12 mouse cellular contexts compared by ENCODE assay signal in genomic region chr2:74727640-74728302, GRCm38 (mm10). TPM values are rescaled to one million over a fixed set of nuclear protein-coding genes. Genes with fewer than 3 reads are reported as not detected.
DNase-seq lines count a peak whose midpoint lies in the region; ATAC-seq lines count a peak whose summit lies in the region.
"Had no signal": no experiment of that assay in that cellular context is flagged by ENCODE, and none has a peak within 500 bp of the region (broad histone marks: within the 10 kb centered on the region; RNA-seq: fewer than 3 reads in every experiment).

No protein-coding gene starts in this region.

- 1% methylated on average over 25 of the region's 25 CpGs for WGBS in heart, embryonic 15.5 days
- 5% methylated on average over 25 of the region's 25 CpGs for WGBS in limb, embryonic 11.5 days

- DNase-seq in heart, postnatal 36 days: no peak
- peak; percentile 24 for DNase-seq in ovary, postnatal 36 days (ENCODE audit: low spot score)
- no peak for DNase-seq in ovary, postnatal 10 days (ENCODE audit: low spot score)
- DNase-seq in limb, embryonic 11.5 days (ENCODE audit: low spot score): peak; percentile 60
- DNase-seq in right cerebral cortex, postnatal 10 days (ENCODE audit: low spot score in 2 of 2): no peak
- no peak for DNase-seq in cerebellum, adult 11-12 months
- DNase-seq in layer of hippocampus, postnatal 36 days: no peak
- DNase-seq: adrenal gland, postnatal 14 days; lung, adult 18-20 months had no signal

- H3K4me3 ChIP-seq in heart, embryonic 15.5 days: peak overlapping the region; percentile 35
- peak overlapping the region; percentile 39 for H3K4me3 ChIP-seq in limb, embryonic 11.5 days (ENCODE audit: low read depth, low read length)

- peaks cover 98% of the 10 kb centered on the region for H3K27me3 ChIP-seq in heart, embryonic 15.5 days
- H3K27me3 ChIP-seq in limb, embryonic 11.5 days (ENCODE audit: control insufficient read depth, insufficient read depth, low read length): peaks cover 47% of the 10 kb centered on the region

- no peak for ATAC-seq in heart, embryonic 15.5 days (replicated peaks; ENCODE audit: insufficient number of reproducible peaks, insufficient read depth, low FRiP score, low read depth)
- peak; percentile 11; the same call in 1 of the 2 replicates for ATAC-seq in limb, embryonic 11.5 days (ENCODE audit: insufficient number of reproducible peaks, low FRiP score, low TSS enrichment, low read depth)

- peaks cover 14% of the 10 kb centered on the region for H3K4me1 ChIP-seq in heart, embryonic 15.5 days (replicated peaks)
- peaks cover 49% of the 10 kb centered on the region for H3K4me1 ChIP-seq in limb, embryonic 11.5 days (ENCODE audit: control insufficient read depth, insufficient read depth, low read length)

- no peak overlapping the region for H3K27ac ChIP-seq in heart, embryonic 15.5 days
- no peak overlapping the region for H3K27ac ChIP-seq in limb, embryonic 11.5 days (replicated peaks; ENCODE audit: low read depth, low read length)

- intact Hi-C loops in heart, postnatal 36 days (cut with DNase I): no loop called here

- H3K9me3 ChIP-seq in heart, embryonic 15.5 days (replicated peaks): no peaks in the 10 kb centered on the region
- no peaks in the 10 kb centered on the region for H3K9me3 ChIP-seq in limb, embryonic 11.5 days (ENCODE audit: control insufficient read depth, low read length)
- H3K9me3 ChIP-seq: G1E had no signal

- no peaks in the 10 kb centered on the region for H3K36me3 ChIP-seq in heart, embryonic 15.5 days
- no peaks in the 10 kb centered on the region for H3K36me3 ChIP-seq in limb, embryonic 11.5 days (ENCODE audit: control insufficient read depth, insufficient read depth, low read length)

- H3K4me2 ChIP-seq in heart, embryonic 15.5 days: peak overlapping the region; percentile 55
- H3K4me2 ChIP-seq in limb, embryonic 11.5 days (ENCODE audit: low read depth, severe bottlenecking): peak overlapping the region; percentile 90

- H3K9ac ChIP-seq in heart, embryonic 15.5 days: no peak overlapping the region
- H3K9ac ChIP-seq in limb, embryonic 11.5 days (ENCODE audit: low read length): no peak overlapping the region; the same call in 1 of the 2 replicates

RNA-seq across cellular contexts. Expression of gene Gm28230, which starts 1.2 kb away (rescaled TPM):
- polyA plus RNA-seq in heart, embryonic 15.5 days (2015; fragmentation: Nextera tagmentation; extraction: Ambion mirVana): not detected in 2 replicates
- total RNA-seq in heart, postnatal 36 days (2021): not detected
- polyA plus RNA-seq in limb, embryonic 11.5 days (2014; fragmentation: Nextera tagmentation; extraction: Ambion mirVana): 0.45 and 0.55 TPM in 2 replicates
- total RNA-seq in layer of hippocampus, postnatal 36 days (2021): not detected
- polyA plus RNA-seq: cortical plate, adult 2 months had no signal

RNA-seq across cellular contexts. Expression of gene Hoxd4, which starts 16.0 kb away (rescaled TPM):
- polyA plus RNA-seq in heart, embryonic 15.5 days (2015; fragmentation: Nextera tagmentation; extraction: Ambion mirVana): 0.09 and 0.15 TPM in 2 replicates
- total RNA-seq in heart, postnatal 36 days (2021): under 1 TPM; 0.19 to 0.28 TPM
- 0.84 and 1.9 TPM in 2 replicates for polyA plus RNA-seq in limb, embryonic 11.5 days (2014; fragmentation: Nextera tagmentation; extraction: Ambion mirVana)
- total RNA-seq in layer of hippocampus, postnatal 36 days (2021): not detected
- polyA plus RNA-seq: cortical plate, adult 2 months had no signal

RNA-seq across cellular contexts. Expression of gene Hoxd3, which starts 16.0 kb away (rescaled TPM):
- polyA plus RNA-seq in heart, embryonic 15.5 days (2015; fragmentation: Nextera tagmentation; extraction: Ambion mirVana): 0.29 and 1.0 TPM in 2 replicates
- not detected for total RNA-seq in heart, postnatal 36 days (2021)
- polyA plus RNA-seq in limb, embryonic 11.5 days (2014; fragmentation: Nextera tagmentation; extraction: Ambion mirVana): 1.2 and 1.4 TPM in 2 replicates
- not detected for total RNA-seq in layer of hippocampus, postnatal 36 days (2021)
- polyA plus RNA-seq: cortical plate, adult 2 months had no signal

RNA-seq across cellular contexts. Expression of gene Hoxd8, which starts 23.4 kb away (rescaled TPM):
- polyA plus RNA-seq in heart, embryonic 15.5 days (2015; fragmentation: Nextera tagmentation; extraction: Ambion mirVana): 0.24 and 0.56 TPM in 2 replicates
- 1 to 10 TPM; 1.1 to 1.3 TPM for total RNA-seq in heart, postnatal 36 days (2021)
- 11.6 and 13.1 TPM in 2 replicates for polyA plus RNA-seq in limb, embryonic 11.5 days (2014; fragmentation: Nextera tagmentation; extraction: Ambion mirVana)
- not detected for total RNA-seq in layer of hippocampus, postnatal 36 days (2021)
- total RNA-seq: G1E had no signal
- polyA plus RNA-seq: cortical plate, adult 2 months; G1E had no signal

RNA-seq across cellular contexts. Expression of gene Hoxd9, which starts 30.2 kb away (rescaled TPM):
- 0.14 and 0.15 TPM in 2 replicates for polyA plus RNA-seq in heart, embryonic 15.5 days (2015; fragmentation: Nextera tagmentation; extraction: Ambion mirVana)
- under 1 TPM; 0.36 to 0.41 TPM for total RNA-seq in heart, postnatal 36 days (2021)
- 17.1 and 24.1 TPM in 2 replicates for polyA plus RNA-seq in limb, embryonic 11.5 days (2014; fragmentation: Nextera tagmentation; extraction: Ambion mirVana)
- total RNA-seq in layer of hippocampus, postnatal 36 days (2021): not detected
- total RNA-seq: G1E had no signal
- polyA plus RNA-seq: cortical plate, adult 2 months; G1E had no signal

Comparison
In these comparisons a context has a peak if more than half of its experiments do, and no peak if none do; other contexts are left out.
1. DNase-seq: peak in ovary, postnatal 36 days (single experiment) and limb, embryonic 11.5 days (single experiment); none in heart, postnatal 36 days (0 of 2), ovary, postnatal 10 days (single experiment), right cerebral cortex, postnatal 10 days (0 of 2), cerebellum, adult 11-12 months (single experiment) and layer of hippocampus, postnatal 36 days (0 of 2).